Mouse (Mus musculus) cerebellum, adult 2 months (tissue): ENCODE results near the gene Fam3c.

Experiments used
- CTCF ChIP-seq: fragments of 200-500 bp; IDR thresholded peaks from 2 replicates; pipeline ENCODE4 v1.5.1; 2011; ENCODE audit warnings: low read depth, mild to moderate bottlenecking, control low read depth, low read length, moderate library complexity, borderline replicate concordance; ENCODE audit not compliant: insufficient read depth
- POLR2A ChIP-seq: fragments of 200-500 bp; IDR thresholded peaks from 2 replicates; pipeline ENCODE4 v1.6.1; 2011; ENCODE audit warnings: low read length, control low read depth, borderline replicate concordance; ENCODE audit not compliant: insufficient read depth

DNA sequence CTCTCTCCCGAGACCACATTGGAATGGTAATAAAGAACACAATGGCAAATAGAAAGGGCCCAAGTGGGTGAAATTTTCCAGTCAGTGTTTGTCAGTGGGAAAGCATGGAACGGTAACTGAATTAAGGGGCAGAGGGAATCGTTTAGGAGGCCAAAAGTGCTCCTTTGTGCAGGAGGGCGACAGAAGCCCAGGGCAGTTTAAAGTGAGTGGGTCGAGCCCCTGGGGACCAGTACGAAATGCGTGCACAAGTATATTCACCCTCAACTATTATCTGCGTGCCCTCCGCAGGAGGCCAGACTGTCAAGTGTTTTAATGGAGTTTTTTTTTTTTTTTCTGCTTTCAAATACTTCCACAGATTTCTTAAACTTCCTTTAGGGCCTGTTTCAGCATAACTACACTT lies 47.3 kb upstream of the Fam3c start:
- TF ChIP-seq CTCF (no peak), POLR2A (no peak)
